Mouse (Mus musculus) heart, postnatal 0 days (tissue): ENCODE data around the gene Serpina9.

Experiments used
- CTCF ChIP-seq: IDR thresholded peaks from 2 replicates; pipeline ENCODE4 v1.5.1; 2016; ENCODE audit warnings: antibody characterized with exemption, control low read depth, low read depth
- EP300 ChIP-seq: IDR thresholded peaks from 2 replicates; pipeline ENCODE4 v1.6.1; 2016; ENCODE audit warnings: antibody characterized with exemption, low read depth

- TF ChIP-seq CTCF = no peak
- TF ChIP-seq EP300 = no peak
Measured at GRCm38 (mm10) chr12:104013620-104014019, at the start of gene Serpina9.
